In genomic region chr10:77626591-77626990, GRCm38 (mm10) we compare ENCODE assay signal across 18 mouse cellular contexts. TPM values are rescaled to one million over a fixed set of nuclear protein-coding genes. Genes with fewer than 3 reads are reported as not detected.
DNase-seq lines count a peak whose midpoint lies in the region; ATAC-seq and TF ChIP-seq lines count a peak whose summit lies in the region.
"Had no signal": no experiment of that assay in that cellular context is flagged by ENCODE, and none has a peak within 500 bp of the region (broad histone marks: within the 10 kb centered on the region; RNA-seq: fewer than 3 reads in every experiment).

No protein-coding gene starts in this region.

- H3K4me2 ChIP-seq in kidney, embryonic 15.5 days = no peak overlapping the region
- H3K4me2 ChIP-seq in liver, postnatal 0 days (ENCODE audit: low read depth, low read length) = peak overlapping the region; percentile 40
- no peak overlapping the region for H3K4me2 ChIP-seq in stomach, postnatal 0 days (replicated peaks; ENCODE audit: low read depth)
- no peak overlapping the region for H3K4me2 ChIP-seq in midbrain, postnatal 0 days (ENCODE audit: low read depth, low read length, poor library complexity, severe bottlenecking)
- H3K4me2 ChIP-seq: heart, embryonic 13.5 days; lung, embryonic 14.5 days; midbrain, embryonic 12.5 days; stomach, embryonic 15.5 days had no signal

- TF ChIP-seq EP300 in liver, postnatal 0 days (IDR thresholded peaks at IDR 0.05; ENCODE audit: low read depth) = peak; percentile 34; the same call in 1 of the 2 replicates
- no peak for TF ChIP-seq EP300 in stomach, postnatal 0 days (optimal IDR thresholded peaks at IDR 0.05)

- no peak for TF ChIP-seq POLR2A in spleen, adult 2 months (IDR thresholded peaks at IDR 0.05; ENCODE audit: low read depth, low read length)

- TF ChIP-seq CTCF in spleen, adult 2 months (IDR thresholded peaks at IDR 0.05; ENCODE audit: extremely low read depth, insufficient read depth, insufficient read length, insufficient replicate concordance) = no peak
- no peak for TF ChIP-seq CTCF in liver, postnatal 0 days (IDR thresholded peaks at IDR 0.05; ENCODE audit: low read depth)
- 0 out of 2 replicates have a peak, but pooled peaks have one; percentile 4 for TF ChIP-seq CTCF in stomach, postnatal 0 days (IDR thresholded peaks at IDR 0.05; ENCODE audit: low read depth)
- TF ChIP-seq CTCF in midbrain, postnatal 0 days (IDR thresholded peaks at IDR 0.05) = no peak

- no peak for ATAC-seq in kidney, embryonic 15.5 days (replicated peaks; ENCODE audit: low FRiP score)
- ATAC-seq in liver, postnatal 0 days = peak; percentile 61
- no peak for ATAC-seq in stomach, postnatal 0 days (ENCODE audit: low FRiP score, low TSS enrichment)
- ATAC-seq in midbrain, postnatal 0 days (ENCODE audit: low FRiP score) = no peak

- H3K27ac ChIP-seq in kidney, embryonic 15.5 days = 0 out of 2 replicates have a peak overlapping the region, but pooled peaks have one; percentile 27
- peak overlapping the region; percentile 60 for H3K27ac ChIP-seq in spleen, adult 2 months (ENCODE audit: insufficient read depth, low read length)
- H3K27ac ChIP-seq in liver, postnatal 0 days (ENCODE audit: low read depth) = peak overlapping the region; percentile 87
- no peak overlapping the region; the same call in 1 of the 2 replicates for H3K27ac ChIP-seq in stomach, postnatal 0 days (replicated peaks)
- H3K27ac ChIP-seq in midbrain, postnatal 0 days (ENCODE audit: low read depth, low read length) = no peak overlapping the region
- H3K27ac ChIP-seq: forebrain, embryonic 10.5 days; heart, embryonic 13.5 days; midbrain, embryonic 12.5 days; stomach, embryonic 15.5 days had no signal

- H3K36me3 ChIP-seq in kidney, embryonic 15.5 days = peaks cover 21% of the 10 kb centered on the region
- H3K36me3 ChIP-seq in spleen, adult 2 months (ENCODE audit: control insufficient read depth, insufficient read depth, low read length) = peaks cover 3% of the 10 kb centered on the region; the same call in 1 of the 2 replicates
- H3K36me3 ChIP-seq in liver, postnatal 0 days (replicated peaks; ENCODE audit: insufficient read depth, low read length) = peaks cover 15% of the 10 kb centered on the region
- H3K36me3 ChIP-seq in stomach, postnatal 0 days (ENCODE audit: control insufficient read depth, insufficient read depth, low read length) = peaks cover 5% of the 10 kb centered on the region
- H3K36me3 ChIP-seq in midbrain, postnatal 0 days (ENCODE audit: insufficient read depth, low read length) = 0 out of 2 replicates have a peak, but pooled peaks cover 12% of the 10 kb centered on the region

- H3K4me1 ChIP-seq in kidney, embryonic 15.5 days = peaks cover 41% of the 10 kb centered on the region
- peaks cover 17% of the 10 kb centered on the region; the same call in 1 of the 2 replicates for H3K4me1 ChIP-seq in spleen, adult 2 months (ENCODE audit: control insufficient read depth, insufficient read depth, insufficient read length)
- peaks cover 42% of the 10 kb centered on the region for H3K4me1 ChIP-seq in liver, postnatal 0 days (ENCODE audit: insufficient read depth)
- H3K4me1 ChIP-seq in stomach, postnatal 0 days (replicated peaks; ENCODE audit: control insufficient read depth, insufficient read depth) = peaks cover 20% of the 10 kb centered on the region
- 0 out of 2 replicates have a peak, but pooled peaks cover 4% of the 10 kb centered on the region for H3K4me1 ChIP-seq in midbrain, postnatal 0 days (ENCODE audit: insufficient read depth, low read length)

- H3K9ac ChIP-seq in kidney, embryonic 15.5 days = no peak overlapping the region
- H3K9ac ChIP-seq in liver, postnatal 0 days (replicated peaks) = no peak overlapping the region
- no peak overlapping the region for H3K9ac ChIP-seq in stomach, postnatal 0 days (ENCODE audit: low read length)
- no peak overlapping the region for H3K9ac ChIP-seq in midbrain, postnatal 0 days (replicated peaks; ENCODE audit: low read length, poor library complexity, severe bottlenecking)
- H3K9ac ChIP-seq: lung, embryonic 14.5 days; stomach, embryonic 15.5 days had no signal

- no peak overlapping the region for H3K4me3 ChIP-seq in kidney, embryonic 15.5 days (replicated peaks)
- H3K4me3 ChIP-seq in spleen, adult 2 months (ENCODE audit: extremely low read depth, insufficient read depth, insufficient read length) = no peak overlapping the region
- H3K4me3 ChIP-seq in liver, postnatal 0 days (ENCODE audit: low read depth, low read length) = no peak overlapping the region
- H3K4me3 ChIP-seq in stomach, postnatal 0 days (ENCODE audit: low read depth, low read length) = no peak overlapping the region
- no peak overlapping the region for H3K4me3 ChIP-seq in midbrain, postnatal 0 days (ENCODE audit: low read depth, low read length)
- H3K4me3 ChIP-seq: forebrain, embryonic 10.5 days; heart, embryonic 13.5 days; midbrain, embryonic 12.5 days; stomach, embryonic 15.5 days had no signal

- 67% methylated on average over 7 of the region's 7 CpGs for WGBS in kidney, embryonic 15.5 days
- WGBS in spleen, adult 2 months = 35% methylated on average over 7 of the region's 7 CpGs
- WGBS in liver, postnatal 0 days (ENCODE audit: insufficient replicate concordance) = 27% methylated on average over 7 of the region's 7 CpGs
- 47% methylated on average over 7 of the region's 7 CpGs for WGBS in stomach, postnatal 0 days
- WGBS in midbrain, postnatal 0 days = 70% methylated on average over 7 of the region's 7 CpGs

- H3K27me3 ChIP-seq in kidney, embryonic 15.5 days = no peaks in the 10 kb centered on the region
- no peaks in the 10 kb centered on the region for H3K27me3 ChIP-seq in spleen, adult 2 months (ENCODE audit: control insufficient read depth, insufficient read depth, low read length)
- H3K27me3 ChIP-seq in liver, postnatal 0 days (ENCODE audit: insufficient read depth, low read length) = no peaks in the 10 kb centered on the region
- H3K27me3 ChIP-seq in stomach, postnatal 0 days (ENCODE audit: control insufficient read depth, insufficient read depth, low read length) = no peaks in the 10 kb centered on the region
- H3K27me3 ChIP-seq in midbrain, postnatal 0 days (ENCODE audit: insufficient read depth, low read length) = no peaks in the 10 kb centered on the region
- H3K27me3 ChIP-seq: heart, embryonic 13.5 days; midbrain, embryonic 12.5 days; stomach, embryonic 15.5 days had no signal

- intact Hi-C loops in left cerebral cortex, postnatal 10 days (cut with DNase I) = loop anchor here (10.0 kb wide), 1 partner anchor 348 kb away; the partner anchor contains the start of genes 1810043G02Rik and Trpm2

- no peaks in the 10 kb centered on the region for H3K9me3 ChIP-seq in kidney, embryonic 15.5 days (replicated peaks)
- H3K9me3 ChIP-seq in liver, postnatal 0 days (ENCODE audit: low read length) = no peaks in the 10 kb centered on the region
- no peaks in the 10 kb centered on the region for H3K9me3 ChIP-seq in stomach, postnatal 0 days (ENCODE audit: control insufficient read depth, low read length)
- H3K9me3 ChIP-seq in midbrain, postnatal 0 days (ENCODE audit: low read length) = no peaks in the 10 kb centered on the region
- H3K9me3 ChIP-seq: forebrain, embryonic 10.5 days; heart, embryonic 13.5 days; midbrain, embryonic 12.5 days; stomach, embryonic 15.5 days had no signal

- no peak for DNase-seq in kidney, adult 9 months
- no peak for DNase-seq in spleen, adult 2 months (ENCODE audit: low read depth in 1 of 2, low spot score in 2 of 2)
- DNase-seq in spleen, postnatal 36 days (ENCODE audit: low spot score in 2 of 2) = no peak
- DNase-seq in liver, postnatal 0 days = peak; percentile 57
- DNase-seq in stomach, postnatal 0 days (ENCODE audit: low spot score) = no peak
- DNase-seq in left cerebral cortex, postnatal 10 days (ENCODE audit: extremely low spot score in 1 of 2, low spot score in 2 of 2) = no peak
- no peak for DNase-seq in midbrain, postnatal 0 days (ENCODE audit: low spot score)
- DNase-seq: gastrocnemius, postnatal 36 days; heart, postnatal 4 days; lung, embryonic 14.5 days; right cerebral cortex, postnatal 4 days; thymus, postnatal 14 days had no signal

RNA-seq across cellular contexts. Expression of gene Ube2g2, which starts 4.5 kb away (rescaled TPM):
- polyA plus RNA-seq in kidney, embryonic 15.5 days (2015; fragmentation: Nextera tagmentation; extraction: Ambion mirVana) = 71.9 and 72.0 TPM in 2 replicates
- 31.4 and 34.0 TPM in 2 replicates for polyA plus RNA-seq in spleen, adult 2 months (2012; rRNA removed)
- polyA plus RNA-seq in liver, postnatal 0 days (2015; fragmentation: Nextera tagmentation; extraction: Ambion mirVana) = 37.4 and 40.4 TPM in 2 replicates
- 53.8 and 54.5 TPM in 2 replicates for polyA plus RNA-seq in stomach, postnatal 0 days (2015; fragmentation: Nextera tagmentation; extraction: Ambion mirVana)
- 10 to 100 TPM; 32.6 to 39.9 TPM for total RNA-seq in left cerebral cortex, postnatal 10 days (2021)
- total RNA-seq in midbrain, postnatal 0 days (2014; rRNA removed) = 39.3 and 41.8 TPM in 2 replicates
- polyA plus RNA-seq in midbrain, postnatal 0 days (2015; fragmentation: Nextera tagmentation; extraction: Ambion mirVana) = 67.2 and 70.6 TPM in 2 replicates

RNA-seq across cellular contexts. Expression of gene Gm49325, which starts 20.6 kb away (rescaled TPM):
- polyA plus RNA-seq in kidney, embryonic 15.5 days (2015; fragmentation: Nextera tagmentation; extraction: Ambion mirVana) = 3.6 and 6.3 TPM in 2 replicates
- not detected in 2 replicates for polyA plus RNA-seq in spleen, adult 2 months (2012; rRNA removed)
- 8.4 and 13.3 TPM in 2 replicates for polyA plus RNA-seq in liver, postnatal 0 days (2015; fragmentation: Nextera tagmentation; extraction: Ambion mirVana)
- 12.6 and 17.3 TPM in 2 replicates for polyA plus RNA-seq in stomach, postnatal 0 days (2015; fragmentation: Nextera tagmentation; extraction: Ambion mirVana)
- 10 to 100 TPM; 18.5 to 22.8 TPM for total RNA-seq in left cerebral cortex, postnatal 10 days (2021)
- total RNA-seq in midbrain, postnatal 0 days (2014; rRNA removed) = not detected in 2 replicates
- 6.9 and 10.5 TPM in 2 replicates for polyA plus RNA-seq in midbrain, postnatal 0 days (2015; fragmentation: Nextera tagmentation; extraction: Ambion mirVana)
- polyA plus RNA-seq: heart, embryonic 13.5 days had no signal

RNA-seq across cellular contexts. Expression of gene Sumo3, which starts 20.7 kb away (rescaled TPM):
- 332 TPM in 2 replicates for polyA plus RNA-seq in kidney, embryonic 15.5 days (2015; fragmentation: Nextera tagmentation; extraction: Ambion mirVana)
- 131 and 154 TPM in 2 replicates for polyA plus RNA-seq in spleen, adult 2 months (2012; rRNA removed)
- 105 and 111 TPM in 2 replicates for polyA plus RNA-seq in liver, postnatal 0 days (2015; fragmentation: Nextera tagmentation; extraction: Ambion mirVana)
- 232 and 239 TPM in 2 replicates for polyA plus RNA-seq in stomach, postnatal 0 days (2015; fragmentation: Nextera tagmentation; extraction: Ambion mirVana)
- 100 to 1,000 TPM; 142 to 154 TPM for total RNA-seq in left cerebral cortex, postnatal 10 days (2021)
- 167 and 306 TPM in 2 replicates for total RNA-seq in midbrain, postnatal 0 days (2014; rRNA removed)
- 385 and 389 TPM in 2 replicates for polyA plus RNA-seq in midbrain, postnatal 0 days (2015; fragmentation: Nextera tagmentation; extraction: Ambion mirVana)

RNA-seq across cellular contexts. Expression of gene Pttg1ip, which starts 45.1 kb away (rescaled TPM):
- polyA plus RNA-seq in kidney, embryonic 15.5 days (2015; fragmentation: Nextera tagmentation; extraction: Ambion mirVana) = 149 and 152 TPM in 2 replicates
- polyA plus RNA-seq in spleen, adult 2 months (2012; rRNA removed) = 63.4 and 65.3 TPM in 2 replicates
- polyA plus RNA-seq in liver, postnatal 0 days (2015; fragmentation: Nextera tagmentation; extraction: Ambion mirVana) = 126 and 129 TPM in 2 replicates
- 278 and 317 TPM in 2 replicates for polyA plus RNA-seq in stomach, postnatal 0 days (2015; fragmentation: Nextera tagmentation; extraction: Ambion mirVana)
- total RNA-seq in left cerebral cortex, postnatal 10 days (2021) = 10 to 100 TPM; 59.2 to 66.9 TPM
- total RNA-seq in midbrain, postnatal 0 days (2014; rRNA removed) = 87.2 and 116 TPM in 2 replicates
- polyA plus RNA-seq in midbrain, postnatal 0 days (2015; fragmentation: Nextera tagmentation; extraction: Ambion mirVana) = 74.7 and 79.0 TPM in 2 replicates

RNA-seq across cellular contexts. Expression of gene Tspear, which starts 59.8 kb away (rescaled TPM):
- polyA plus RNA-seq in kidney, embryonic 15.5 days (2015; fragmentation: Nextera tagmentation; extraction: Ambion mirVana) = 0.50 and 0.90 TPM in 2 replicates
- 0.55 and 1.1 TPM in 2 replicates for polyA plus RNA-seq in spleen, adult 2 months (2012; rRNA removed)
- 0.06 TPM in 1 of 2 replicates, not detected in the other for polyA plus RNA-seq in liver, postnatal 0 days (2015; fragmentation: Nextera tagmentation; extraction: Ambion mirVana)
- 0.67 and 0.74 TPM in 2 replicates for polyA plus RNA-seq in stomach, postnatal 0 days (2015; fragmentation: Nextera tagmentation; extraction: Ambion mirVana)
- under 1 TPM in 1 of 2 experiments, not detected in 1; 0.18 TPM for total RNA-seq in left cerebral cortex, postnatal 10 days (2021)
- total RNA-seq in midbrain, postnatal 0 days (2014; rRNA removed) = 0.66 and 1.5 TPM in 2 replicates
- polyA plus RNA-seq in midbrain, postnatal 0 days (2015; fragmentation: Nextera tagmentation; extraction: Ambion mirVana) = 0.63 and 1.3 TPM in 2 replicates
- total RNA-seq: gastrocnemius, postnatal 36 days; heart, postnatal 4 days; layer of hippocampus, adult 8-10 months had no signal

Comparison
In these comparisons a context has a peak if more than half of its experiments do, and no peak if none do; other contexts are left out.
1. H3K27ac ChIP-seq: peak in kidney, embryonic 15.5 days (single experiment), spleen, adult 2 months (single experiment) and liver, postnatal 0 days (single experiment); none in stomach, postnatal 0 days (single experiment) and midbrain, postnatal 0 days (single experiment).